Mouse (Mus musculus) olfactory bulb, adult 2 months (tissue): Measurements from ENCODE around the gene Palm3.

Experiments
- CTCF ChIP-seq: fragments of 200-500 bp; IDR thresholded peaks from 2 replicates; pipeline ENCODE4 v1.5.1; 2012; ENCODE audit warnings: low read depth, mild to moderate bottlenecking, low read length, moderate library complexity; ENCODE audit not compliant: insufficient read depth
- POLR2A ChIP-seq: fragments of 200-500 bp; IDR thresholded peaks from 2 replicates; pipeline ENCODE4 v1.6.1; 2012; ENCODE audit warnings: mild to moderate bottlenecking, low read depth, low read length, moderate library complexity; ENCODE audit not compliant: insufficient read depth

DNA sequence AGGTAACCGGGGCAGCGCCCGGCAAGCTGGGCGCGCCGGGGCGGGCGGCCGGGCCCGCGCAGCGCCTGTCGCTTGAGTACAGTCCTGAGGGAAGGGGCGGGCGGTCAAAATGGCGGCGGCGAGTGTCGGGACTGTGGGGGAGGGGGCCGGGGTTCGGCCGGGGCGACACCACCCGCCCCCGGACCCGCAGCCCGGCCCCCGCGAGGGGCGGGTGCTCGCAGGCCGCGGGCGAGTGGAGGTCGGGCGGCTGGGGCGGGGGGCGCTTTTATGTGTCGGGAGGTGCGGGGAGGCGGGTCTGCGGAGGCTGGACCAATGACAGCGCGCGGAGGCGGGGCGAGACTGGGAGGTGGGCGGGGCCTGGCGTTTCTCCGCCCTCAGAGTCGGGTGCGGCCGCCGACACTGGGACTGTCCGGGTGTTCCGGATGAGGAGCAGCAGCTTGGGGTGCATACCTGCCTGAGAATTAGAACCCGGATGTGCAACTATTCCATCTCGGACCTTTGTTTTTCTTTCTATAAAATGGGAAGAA, 45.8 kb downstream of the Palm3 start:
- TF ChIP-seq CTCF = no peak
- no peak for TF ChIP-seq POLR2A
